Mouse (Mus musculus): ENCODE data around the gene Daam2.

DNA sequence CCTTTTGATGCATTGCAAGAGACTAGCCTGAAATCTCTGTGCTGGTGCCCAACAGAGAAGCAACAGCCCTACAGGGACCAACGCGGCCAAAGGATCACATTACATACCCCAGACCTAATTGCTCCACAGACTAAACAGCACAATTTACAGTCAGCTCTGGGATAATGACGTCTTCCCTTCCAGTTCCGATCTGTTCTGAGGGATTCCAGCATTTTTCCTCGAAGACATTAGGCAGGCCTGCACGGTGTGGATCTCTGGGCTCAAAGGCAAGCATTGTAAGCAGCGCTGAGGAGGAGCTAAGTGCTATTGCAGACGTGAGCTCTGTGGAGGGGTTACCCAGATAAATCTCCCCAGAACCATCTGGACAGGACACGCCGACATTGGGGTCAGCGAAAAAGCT lies 18.3 kb upstream of the Daam2 start:
- TF ChIP-seq TAL1 (IDR thresholded peaks at IDR 0.05; ENCODE audit: low read length) (no peak), GATA1 (IDR thresholded peaks at IDR 0.05; ENCODE audit: low read length) (no peak)
